Mouse (Mus musculus) forebrain, embryonic 12.5 days (tissue): ENCODE measurements at regions not wholly inside any gene's neighbourhood (a gene's known extent, or its start where the extent isn't known, plus 50 kb on each side); places are given as distances from the start of the nearest gene placed in this dataset.

Experiments
- ATAC-seq: fragments of 200-750 bp; cut with Nextera tagmentation; 2 replicates; pipeline ENCODE4 v1.8.0; 2017; ENCODE audit warnings: moderate TSS enrichment; ENCODE audit not compliant: low FRiP score
- H3K27ac ChIP-seq: fragments of 300-500 bp; sonication (generic); 2 replicates; pipeline ENCODE4 v1.5.1; 2016; ENCODE audit warnings: mild to moderate bottlenecking
- H3K27me3 ChIP-seq: fragments of 300-500 bp; sonication (generic); 2 replicates; pipeline ENCODE4 v1.6.1; 2016; ENCODE audit warnings: mild to moderate bottlenecking
- H3K36me3 ChIP-seq: fragments of 300-500 bp; sonication (generic); replicated peaks from 2 replicates; pipeline ENCODE4 v1.6.1; 2016; ENCODE audit warnings: mild to moderate bottlenecking
- H3K4me1 ChIP-seq: fragments of 300-500 bp; sonication (generic); 2 replicates; pipeline ENCODE4 v1.6.1; 2016
- H3K4me2 ChIP-seq: fragments of 300-500 bp; sonication (generic); 2 replicates; pipeline ENCODE4 v1.6.1; 2016; ENCODE audit warnings: mild to moderate bottlenecking, moderate library complexity
- H3K4me3 ChIP-seq: fragments of 300-500 bp; sonication (generic); replicated peaks from 2 replicates; pipeline ENCODE4 v1.5.1; 2016; ENCODE audit warnings: mild to moderate bottlenecking
- H3K9ac ChIP-seq: fragments of 300-500 bp; sonication (generic); 2 replicates; pipeline ENCODE4 v1.6.1; 2016; ENCODE audit warnings: mild to moderate bottlenecking
- H3K9me3 ChIP-seq: fragments of 300-500 bp; sonication (generic); 2 replicates; pipeline ENCODE4 v1.6.1; 2016
- whole genome bisulfite sequencing: fragments of 180-500 bp; shearing (Covaris S2); methylation state at CpG from one replicate; pipeline ENCODE4 v1.1.7; 2016; 5-methylcytosine and 5-hydroxymethylcytosine counted together

DNA sequence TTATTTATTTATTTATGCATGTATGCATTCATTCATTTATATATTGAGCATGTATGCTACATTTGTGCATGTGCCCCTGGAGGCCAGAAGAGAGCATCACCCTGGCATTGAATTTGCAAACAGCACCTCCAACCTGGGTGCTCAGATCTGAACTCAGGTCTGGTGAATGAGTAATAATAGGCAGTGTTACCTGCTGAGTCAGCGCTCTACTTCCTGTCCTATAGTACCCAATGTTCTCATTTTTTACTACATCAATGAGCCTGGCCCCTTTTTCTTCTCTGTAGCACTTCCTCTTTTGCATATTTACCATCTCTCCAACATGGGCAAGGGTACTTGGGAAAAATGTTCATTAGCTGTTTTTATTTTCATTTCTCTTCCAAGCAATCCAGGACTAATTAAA, 2711.9 kb upstream of the 5930422O12Rik start:
- Histone ChIP-seq H3K27ac (no peak overlapping the region), H3K36me3 (no peaks in the 10 kb centered on the region), H3K9me3 (no peaks in the 10 kb centered on the region), H3K9ac (no peak overlapping the region), H3K27me3 (no peaks in the 10 kb centered on the region), H3K4me2 (no peak overlapping the region), H3K4me1 (no peaks in the 10 kb centered on the region), H3K4me3 (no peak overlapping the region)
- 84% methylated on average over 1 of the region's 1 CpGs for WGBS
- no peak for ATAC-seq

- Histone ChIP-seq H3K4me2 (no peak overlapping the region), H3K4me3 (no peak overlapping the region), H3K4me1 (0 out of 2 replicates have a peak, but pooled peaks cover 4% of the 10 kb centered on the region), H3K9ac (no peak overlapping the region), H3K9me3 (no peaks in the 10 kb centered on the region), H3K36me3 (no peaks in the 10 kb centered on the region), H3K27me3 (no peaks in the 10 kb centered on the region), H3K27ac (no peak overlapping the region)
- ATAC-seq = no peak
Observed at GRCm38 (mm10) chr8:30730366-30730765, 2698.1 kb upstream of the 5930422O12Rik start.

- Histone ChIP-seq H3K4me3 (no peak overlapping the region), H3K4me1 (0 out of 2 replicates have a peak, but pooled peaks cover 4% of the 10 kb centered on the region), H3K27ac (no peak overlapping the region), H3K4me2 (no peak overlapping the region), H3K9me3 (no peaks in the 10 kb centered on the region), H3K9ac (no peak overlapping the region), H3K36me3 (no peaks in the 10 kb centered on the region), H3K27me3 (no peaks in the 10 kb centered on the region)
- peak; percentile 73 for ATAC-seq
- WGBS = 32% methylated on average over 11 of the region's 11 CpGs
Observed at GRCm38 (mm10) chr8:30732585-30733253, 2695.8 kb upstream of the 5930422O12Rik start.

GRCm38 (mm10) chr8:30733385-30733784, 2695.1 kb upstream of the 5930422O12Rik start:
- Histone ChIP-seq H3K4me3 (no peak overlapping the region), H3K4me2 (no peak overlapping the region), H3K4me1 (0 out of 2 replicates have a peak, but pooled peaks cover 4% of the 10 kb centered on the region), H3K27ac (no peak overlapping the region), H3K9ac (no peak overlapping the region), H3K27me3 (no peaks in the 10 kb centered on the region), H3K36me3 (no peaks in the 10 kb centered on the region), H3K9me3 (no peaks in the 10 kb centered on the region)
- peak; percentile 43 for ATAC-seq
- 78% methylated on average over 6 of the region's 6 CpGs for WGBS

- Histone ChIP-seq H3K4me2 (no peak overlapping the region), H3K4me3 (no peak overlapping the region), H3K4me1 (0 out of 2 replicates have a peak, but pooled peaks cover 4% of the 10 kb centered on the region), H3K9ac (no peak overlapping the region), H3K27ac (no peak overlapping the region), H3K9me3 (no peaks in the 10 kb centered on the region), H3K27me3 (no peaks in the 10 kb centered on the region), H3K36me3 (no peaks in the 10 kb centered on the region)
- WGBS = 63% methylated on average over 5 of the region's 5 CpGs
- no peak for ATAC-seq
Observed at GRCm38 (mm10) chr8:30735338-30735737, 2693.2 kb upstream of the 5930422O12Rik start.

GRCm38 (mm10) chr8:30735740-30736139, 2692.8 kb upstream of the 5930422O12Rik start:
- Histone ChIP-seq H3K27ac (no peak overlapping the region), H3K27me3 (no peaks in the 10 kb centered on the region), H3K4me3 (no peak overlapping the region), H3K9me3 (no peaks in the 10 kb centered on the region), H3K4me2 (no peak overlapping the region), H3K4me1 (0 out of 2 replicates have a peak, but pooled peaks cover 4% of the 10 kb centered on the region), H3K36me3 (no peaks in the 10 kb centered on the region), H3K9ac (no peak overlapping the region)
- WGBS = 84% methylated on average over 10 of the region's 10 CpGs
- no peak for ATAC-seq

GRCm38 (mm10) chr8:30746874-30747273, 2681.6 kb upstream of the 5930422O12Rik start:
- Histone ChIP-seq H3K4me2 (no peak overlapping the region), H3K4me1 (no peaks in the 10 kb centered on the region), H3K9me3 (no peaks in the 10 kb centered on the region), H3K9ac (no peak overlapping the region), H3K27me3 (no peaks in the 10 kb centered on the region), H3K36me3 (no peaks in the 10 kb centered on the region), H3K27ac (no peak overlapping the region), H3K4me3 (no peak overlapping the region)
- no peak for ATAC-seq
- WGBS = 89% methylated on average over 3 of the region's 3 CpGs
